24 mouse cellular contexts compared by ENCODE assay signal in the genomic region with DNA sequence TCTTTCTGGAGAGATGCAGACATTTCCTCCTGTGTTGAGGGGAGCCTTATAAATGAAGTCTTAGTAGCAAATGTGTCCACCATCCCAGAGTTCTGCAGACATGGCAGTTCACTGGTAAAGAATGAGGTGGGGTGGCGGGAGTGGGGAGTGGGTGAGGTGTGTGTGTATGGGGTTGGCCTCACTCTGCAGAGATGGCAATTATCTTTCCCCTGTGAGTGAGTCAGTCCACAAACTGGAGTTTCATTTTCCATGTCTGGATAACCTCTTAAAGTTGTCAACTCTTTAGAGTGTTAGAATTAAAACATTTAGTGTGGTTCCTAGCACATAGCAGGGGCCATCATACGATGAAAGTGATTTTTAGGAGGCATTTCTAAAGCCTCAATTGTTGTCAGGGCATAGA.
A peak's percentile ranks its signal among the peaks of the same experiment; 100 is the strongest.
DNase-seq lines count a peak whose midpoint lies in the region; ATAC-seq and TF ChIP-seq lines count a peak whose summit lies in the region.
"Had no signal": no experiment of that assay in that cellular context is flagged by ENCODE, and none has a peak within 500 bp of the region (broad histone marks: within the 10 kb centered on the region; RNA-seq: fewer than 3 reads in every experiment).

No protein-coding gene starts in this region.

- CTCF ChIA-PET in Patski (lab: Charles Lee), result interaction anchor here (0.9 kb wide), 1 partner anchor 13 kb away, joined by 4 read pairs; no protein-coding TSS in a partner anchor

- no peak for TF ChIP-seq CTCF in Patski (IDR thresholded peaks at IDR 0.05)

- no peaks in the 10 kb centered on the region for H3K36me3 ChIP-seq in heart, embryonic 12.5 days
- no peaks in the 10 kb centered on the region for H3K36me3 ChIP-seq in heart, embryonic 14.5 days (ENCODE audit: control insufficient read depth, insufficient read depth, low read length)
- no peaks in the 10 kb centered on the region for H3K36me3 ChIP-seq in heart, embryonic 16.5 days (ENCODE audit: control insufficient read depth, insufficient read depth)
- H3K36me3 ChIP-seq: embryonic facial prominence, embryonic 10.5 days; embryonic facial prominence, embryonic 12.5 days; forebrain, embryonic 15.5 days; G1E had no signal

- H3K9me3 ChIP-seq in heart, embryonic 12.5 days (replicated peaks), result no peaks in the 10 kb centered on the region
- H3K9me3 ChIP-seq in heart, embryonic 14.5 days (ENCODE audit: control insufficient read depth, low read length), result no peaks in the 10 kb centered on the region
- H3K9me3 ChIP-seq in heart, embryonic 16.5 days (replicated peaks; ENCODE audit: control insufficient read depth, low read length), result no peaks in the 10 kb centered on the region
- H3K9me3 ChIP-seq: embryonic facial prominence, embryonic 10.5 days; embryonic facial prominence, embryonic 12.5 days; forebrain, embryonic 13.5 days; forebrain, embryonic 15.5 days; G1E had no signal

- WGBS in heart, embryonic 12.5 days, result 28% methylated on average over 2 of the region's 2 CpGs
- 31% methylated on average over 2 of the region's 2 CpGs for WGBS in heart, embryonic 14.5 days
- WGBS in heart, embryonic 16.5 days, result 28% methylated on average over 2 of the region's 2 CpGs

- DNase-seq in heart, adult 9 months (ENCODE audit: low spot score in 2 of 2), result no peak
- no peak for DNase-seq in heart, adult 11 months
- DNase-seq in heart, adult 8-10 months (ENCODE audit: low spot score), result no peak
- DNase-seq in Patski (ENCODE audit: low read depth, low spot score), result no peak
- DNase-seq: adrenal gland, adult 2 months; adrenal gland, postnatal 10 days; adrenal gland, postnatal 25 days; B cell, adult 2 months; cerebellum, adult 11 months; cerebellum, adult 18-20 months; cerebellum, adult 8-10 months; cerebellum, adult 9-11 months; cerebellum, postnatal 14 days; cerebellum, postnatal 36 days had no signal

- H3K4me3 ChIP-seq in heart, embryonic 12.5 days, result no peak overlapping the region
- no peak overlapping the region for H3K4me3 ChIP-seq in heart, embryonic 14.5 days (ENCODE audit: control insufficient read depth in 1 of 2, insufficient read depth in 1 of 2, low read depth in 1 of 2, low read length in 2 of 2)
- no peak overlapping the region for H3K4me3 ChIP-seq in heart, embryonic 16.5 days (ENCODE audit: low read length)
- H3K4me3 ChIP-seq: embryonic facial prominence, embryonic 10.5 days; embryonic facial prominence, embryonic 12.5 days; forebrain, embryonic 13.5 days; forebrain, embryonic 15.5 days had no signal

- in situ Hi-C loops in Patski (cut with MboI; ENCODE audit: low pct_unique_long_range_greater_than_20kb), result no loop called here

- no peak overlapping the region for H3K4me2 ChIP-seq in heart, embryonic 12.5 days
- peak overlapping the region; percentile 42; the same call in 1 of the 2 replicates for H3K4me2 ChIP-seq in heart, embryonic 14.5 days (ENCODE audit: low read length)
- no peak overlapping the region for H3K4me2 ChIP-seq in heart, embryonic 16.5 days (ENCODE audit: low read depth, low read length)
- H3K4me2 ChIP-seq: embryonic facial prominence, embryonic 12.5 days had no signal

- no peaks in the 10 kb centered on the region for H3K27me3 ChIP-seq in heart, embryonic 12.5 days (replicated peaks)
- no peaks in the 10 kb centered on the region for H3K27me3 ChIP-seq in heart, embryonic 14.5 days (ENCODE audit: control insufficient read depth, insufficient read depth, low read length)
- H3K27me3 ChIP-seq in heart, embryonic 16.5 days (ENCODE audit: control insufficient read depth, insufficient read depth, low read length), result no peaks in the 10 kb centered on the region
- no peaks in the 10 kb centered on the region for H3K27me3 ChIP-seq in Patski
- H3K27me3 ChIP-seq: CH12.LX; forebrain, embryonic 13.5 days; forebrain, embryonic 15.5 days had no signal

- peak; percentile 74; the same call in 1 of the 2 replicates for ATAC-seq in heart, embryonic 12.5 days (ENCODE audit: insufficient number of reproducible peaks, low FRiP score)
- ATAC-seq in heart, embryonic 14.5 days (ENCODE audit: insufficient number of reproducible peaks, insufficient read depth, low FRiP score, low read depth), result 0 out of 2 replicates have a peak, but pooled peaks have one; percentile 56
- peak; percentile 67 for ATAC-seq in heart, embryonic 16.5 days (replicated peaks; ENCODE audit: extremely low read depth, insufficient read depth, low FRiP score)
- ATAC-seq in Patski, result peak; percentile 6
- ATAC-seq: CD4-positive, CD25-positive, alpha-beta regulatory T cell, adult 4 months; forebrain, embryonic 13.5 days; forebrain, embryonic 15.5 days had no signal

- no peak overlapping the region for H3K27ac ChIP-seq in heart, embryonic 12.5 days (ENCODE audit: poor library complexity, severe bottlenecking)
- peak overlapping the region; percentile 31 to 32; a peak in 2 of 4 replicates for H3K27ac ChIP-seq in heart, embryonic 14.5 days (replicated peaks in 1 of 2; ENCODE audit: control insufficient read depth in 1 of 2, insufficient read depth in 1 of 2, low read depth in 2 of 2, low read length in 2 of 2)
- no peak overlapping the region for H3K27ac ChIP-seq in heart, embryonic 16.5 days (ENCODE audit: low read length)
- H3K27ac ChIP-seq: embryonic facial prominence, embryonic 10.5 days; embryonic facial prominence, embryonic 12.5 days; forebrain, embryonic 13.5 days; forebrain, embryonic 15.5 days had no signal

- H3K9ac ChIP-seq in heart, embryonic 12.5 days, result no peak overlapping the region
- no peak overlapping the region for H3K9ac ChIP-seq in heart, embryonic 14.5 days (ENCODE audit: low read length)
- H3K9ac ChIP-seq in heart, embryonic 16.5 days (ENCODE audit: low read length), result no peak overlapping the region
- H3K9ac ChIP-seq: embryonic facial prominence, embryonic 12.5 days; forebrain, embryonic 13.5 days; forebrain, embryonic 15.5 days had no signal

- peaks cover 26% of the 10 kb centered on the region for H3K4me1 ChIP-seq in heart, embryonic 12.5 days (replicated peaks)
- H3K4me1 ChIP-seq in heart, embryonic 14.5 days (ENCODE audit: control insufficient read depth in 2 of 2, insufficient read depth in 2 of 2, low read length in 2 of 2), result peaks cover 8 to 22% of the 10 kb centered on the region in 2 experiments
- H3K4me1 ChIP-seq in heart, embryonic 16.5 days (ENCODE audit: control insufficient read depth, insufficient read depth, low read length), result peaks cover 20% of the 10 kb centered on the region
- H3K4me1 ChIP-seq: embryonic facial prominence, embryonic 12.5 days had no signal

- POLR2A ChIA-PET in Patski (lab: Charles Lee), result no interaction called here

Comparison
In these comparisons a context has a peak if more than half of its experiments do, and no peak if none do; other contexts are left out.
1. H3K27ac ChIP-seq: peak in heart, embryonic 14.5 days (2 of 2); none in heart, embryonic 12.5 days (single experiment) and heart, embryonic 16.5 days (single experiment).
2. ATAC-seq: peak in every context shown above with its lines; median percentile 74 in heart, embryonic 12.5 days; 67 in heart, embryonic 16.5 days; 56 in heart, embryonic 14.5 days; 6 in Patski.